Mouse (Mus musculus) CH12.LX (cell line): Measurements from ENCODE around the gene Sept1.

Experiments
- CHD2 ChIP-seq: IDR thresholded peaks from 2 replicates; pipeline ENCODE4 v1.6.1; 2011; ENCODE audit warnings: low read length, improper control_type of control experiment
- CTCF ChIP-seq, 2 experiments: IDR thresholded peaks in 1 of 2; conservative IDR thresholded peaks in 1 of 2; 2 replicates each; pipeline ENCODE4 v1.5.1; 2011 to 2012; ENCODE audit warnings: low read depth in 2 of 2, low read length in 2 of 2, improper control_type of control experiment in 1 of 2, inconsistent platforms in 1 of 2, mild to moderate bottlenecking in 1 of 2, moderate library complexity in 1 of 2
- GABPA ChIP-seq: IDR thresholded peaks from 2 replicates; pipeline ENCODE4 v1.6.1; 2012; ENCODE audit warnings: low read depth, low read length, improper control_type of control experiment, inconsistent platforms; ENCODE audit not compliant: insufficient replicate concordance
- MAX ChIP-seq: IDR thresholded peaks from 2 replicates; pipeline ENCODE4 v1.6.1; 2011; ENCODE audit warnings: low read length, improper control_type of control experiment
- NELFE ChIP-seq: IDR thresholded peaks from 2 replicates; pipeline ENCODE4 v1.6.1; 2011; ENCODE audit warnings: low read depth, low read length, improper control_type of control experiment
- SIN3A ChIP-seq: IDR thresholded peaks from 2 replicates; pipeline ENCODE4 v1.6.1; 2012; ENCODE audit warnings: low read length, improper control_type of control experiment, inconsistent platforms
- USF1 ChIP-seq: IDR thresholded peaks from 2 replicates; pipeline ENCODE4 v1.6.1; 2014; ENCODE audit warnings: low read depth, mild to moderate bottlenecking, inconsistent platforms, low read length, improper control_type of control experiment

DNA sequence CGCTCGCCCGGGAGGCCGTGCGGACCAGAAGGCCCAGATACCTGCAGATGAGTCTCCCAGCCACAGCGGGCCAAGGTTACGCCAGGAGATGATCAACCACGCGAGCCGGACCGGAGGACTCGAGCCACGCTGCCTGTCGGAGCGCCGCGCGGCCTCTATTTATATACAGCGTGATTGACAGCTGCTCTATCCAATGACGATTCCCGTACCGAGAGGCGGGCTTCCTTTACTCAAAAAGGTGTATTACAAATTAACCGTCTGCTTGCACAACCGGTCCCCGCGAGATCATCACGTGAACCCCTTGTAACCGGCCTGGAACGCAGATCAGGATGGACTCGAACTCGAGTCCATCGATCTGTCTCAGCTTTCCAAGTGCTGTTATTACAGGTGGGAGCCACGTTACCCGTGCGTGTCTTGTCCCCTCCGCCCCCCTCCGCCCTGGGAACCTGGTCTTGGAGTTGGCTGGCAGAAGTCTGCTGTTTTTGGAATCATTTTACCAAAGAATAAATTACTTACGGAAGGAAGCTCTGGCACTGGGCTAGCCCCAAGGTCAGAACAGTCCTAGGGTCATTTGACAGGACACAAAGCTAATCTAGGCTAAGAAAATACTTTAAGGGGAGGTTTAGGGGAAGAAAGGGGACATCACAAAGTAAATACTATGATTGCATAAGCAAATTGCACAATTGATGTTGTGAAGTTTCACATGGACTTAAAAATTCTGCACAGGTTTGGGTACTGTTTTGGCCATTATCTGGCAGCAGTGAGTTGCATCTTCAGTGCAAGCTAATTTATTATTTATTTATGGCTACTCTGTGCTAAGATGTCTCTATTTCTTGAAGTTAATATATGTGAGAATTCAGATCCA, 41.2 kb upstream of the Sept1 start, which contains the start of gene Sephs2:
- TF ChIP-seq CTCF (conservative IDR thresholded peaks at IDR 0.05 in 1 of 2, IDR thresholded peaks at IDR 0.05 in 1 of 2; ENCODE audit: low read depth in 2 of 2, low read length in 2 of 2), result no peak
- no peak for TF ChIP-seq GABPA
- peak; percentile 95 for TF ChIP-seq CHD2
- TF ChIP-seq MAX, result peak; percentile 94
- TF ChIP-seq USF1, result peak; percentile 79
- TF ChIP-seq SIN3A, result peak; percentile 81; the same call in 1 of the 2 replicates
- peak; percentile 99 for TF ChIP-seq NELFE
